Mouse (Mus musculus): ENCODE results near the gene Clcn6.
"Not testable (repeated sequence)": the region's sequence is repeated elsewhere in the genome, so short reads cannot be mapped to it uniquely, and the experiment has no call there.

Gene Clcn6

GRCm38 (mm10) chr4:148065702-148066400 lies 27.2 kb upstream of the Clcn6 start:
- DNase-seq = peak; percentile 45

GRCm38 (mm10) chr4:148061086-148061480 lies 22.5 kb upstream of the Clcn6 start:
- no peak for DNase-seq

- peak; percentile 54 for DNase-seq
Observed at GRCm38 (mm10) chr4:148060120-148061085, 21.8 kb upstream of the Clcn6 start.

GRCm38 (mm10) chr4:148058993-148059392 lies 20.4 kb upstream of the Clcn6 start:
- no peak for DNase-seq

GRCm38 (mm10) chr4:148058218-148058819 lies 19.7 kb upstream of the Clcn6 start:
- DNase-seq = no peak

- no peak for DNase-seq
Observed at GRCm38 (mm10) chr4:148057661-148058209, 19.1 kb upstream of the Clcn6 start.

- peak; percentile 87 for DNase-seq
Observed at GRCm38 (mm10) chr4:148056801-148057200, 18.2 kb upstream of the Clcn6 start.

- DNase-seq = peak; percentile 48
Observed at GRCm38 (mm10) chr4:148056246-148056645, 17.6 kb upstream of the Clcn6 start.

GRCm38 (mm10) chr4:148054961-148055695 lies 16.5 kb upstream of the Clcn6 start:
- no peak for DNase-seq

GRCm38 (mm10) chr4:148053417-148053920 lies 14.8 kb upstream of the Clcn6 start:
- no peak for DNase-seq

- DNase-seq = no peak
Observed at GRCm38 (mm10) chr4:148052976-148053375, 14.4 kb upstream of the Clcn6 start.

GRCm38 (mm10) chr4:148051886-148052285 lies 13.3 kb upstream of the Clcn6 start:
- DNase-seq = no peak

- DNase-seq = no peak
Observed at GRCm38 (mm10) chr4:148051046-148051776, 12.6 kb upstream of the Clcn6 start.

GRCm38 (mm10) chr4:148050396-148050914 lies 11.8 kb upstream of the Clcn6 start:
- not testable (repeated sequence) for DNase-seq

GRCm38 (mm10) chr4:148046450-148047031 lies 7.9 kb upstream of the Clcn6 start:
- peak; percentile 49 for DNase-seq

GRCm38 (mm10) chr4:148044113-148044512 lies 5.5 kb upstream of the Clcn6 start:
- no peak for DNase-seq

GRCm38 (mm10) chr4:148043327-148043726 lies 4.7 kb upstream of the Clcn6 start:
- DNase-seq = not testable (repeated sequence)

GRCm38 (mm10) chr4:148041611-148042191 lies 3.1 kb upstream of the Clcn6 start:
- DNase-seq = peak; percentile 47

GRCm38 (mm10) chr4:148040933-148041610 lies 2.5 kb upstream of the Clcn6 start:
- peak; percentile 80 for DNase-seq
